Mouse (Mus musculus) stomach, postnatal 0 days (tissue): ENCODE results near the gene Rapgefl1.
A peak's percentile ranks its signal among the peaks of the same experiment; 100 is the strongest.

Experiments
- CTCF ChIP-seq: IDR thresholded peaks from 2 replicates; pipeline ENCODE4 v1.5.1; 2016; ENCODE audit warnings: antibody characterized with exemption, low read depth, mild to moderate bottlenecking, moderate library complexity
- EP300 ChIP-seq: optimal IDR thresholded peaks from 2 replicates; pipeline ENCODE3; 2016; ENCODE audit warnings: antibody characterized with exemption

DNA sequence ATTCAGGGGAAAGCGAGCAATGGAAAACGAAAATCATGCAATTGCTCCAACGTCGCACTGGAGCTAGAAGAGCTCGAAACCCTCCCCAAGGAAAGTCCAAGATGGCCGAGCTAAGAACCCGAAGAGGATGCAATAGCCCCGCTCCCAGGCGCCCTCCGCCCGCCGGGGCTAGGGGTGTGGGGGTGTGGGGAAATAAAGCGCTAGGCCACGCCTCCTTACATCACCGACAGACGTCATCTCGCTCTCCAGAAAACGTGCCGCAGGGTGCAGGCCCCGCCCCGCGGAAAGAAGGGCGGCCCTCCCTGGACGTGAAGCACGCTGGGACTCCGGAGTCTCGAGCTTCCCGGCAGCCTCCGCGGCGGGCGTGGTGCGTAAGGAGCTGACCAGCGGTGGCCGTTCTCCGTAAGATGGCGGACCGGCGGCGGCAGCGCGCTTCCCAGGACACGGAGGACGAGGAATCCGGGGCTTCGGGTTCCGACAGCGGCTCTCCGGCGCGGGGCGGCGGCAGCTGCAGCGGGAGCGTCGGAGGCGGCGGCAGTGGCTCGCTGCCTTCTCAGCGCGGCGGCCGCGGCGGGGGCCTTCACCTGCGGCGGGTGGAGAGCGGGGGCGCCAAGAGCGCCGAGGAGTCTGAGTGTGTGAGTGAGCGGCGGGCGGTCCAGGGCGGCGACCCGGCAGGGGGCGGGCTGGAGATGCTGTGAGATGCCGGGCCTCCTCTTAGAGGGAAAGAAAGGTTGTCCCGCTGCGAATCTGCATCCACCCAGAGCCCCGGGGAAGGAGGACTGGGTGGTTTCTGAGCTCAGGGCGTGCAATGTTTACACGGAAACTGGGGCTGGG lies 26.9 kb upstream of the Rapgefl1 start:
- TF ChIP-seq CTCF, result peak; percentile 65
- no peak for TF ChIP-seq EP300
